In the genomic region with DNA sequence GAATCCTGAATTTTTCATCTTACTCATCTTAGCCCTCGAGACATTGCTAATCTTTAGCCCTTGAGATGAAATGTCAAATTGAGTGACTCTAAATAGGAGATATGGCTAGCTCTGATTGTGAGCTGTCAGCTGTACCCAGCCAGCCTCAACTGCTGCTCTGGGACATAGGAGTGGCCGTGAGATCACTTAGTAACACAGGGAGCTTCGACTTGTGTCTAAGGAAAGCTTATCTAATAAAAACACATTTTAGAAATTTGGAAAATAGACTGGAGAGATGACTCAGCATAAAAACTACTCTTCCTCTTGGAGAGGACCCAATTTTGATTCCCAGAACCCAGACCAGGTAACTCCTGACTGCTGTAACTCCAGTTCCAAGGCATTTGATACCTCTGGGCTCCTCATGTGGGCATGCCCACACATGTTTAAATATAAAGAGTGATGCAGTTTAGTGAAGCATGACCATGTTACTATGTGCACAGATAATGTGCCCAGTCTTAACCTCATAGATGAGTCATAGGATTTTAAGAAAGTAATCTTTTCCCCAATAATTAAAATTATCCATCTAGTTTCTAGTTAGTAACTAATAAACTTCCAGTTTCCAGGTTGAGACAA, we compare ENCODE assay signal across 15 mouse cellular contexts.
DNase-seq lines count a peak whose midpoint lies in the region; ATAC-seq and TF ChIP-seq lines count a peak whose summit lies in the region.
"Had no signal": no experiment of that assay in that cellular context is flagged by ENCODE, and none has a peak within 500 bp of the region (broad histone marks: within the 10 kb centered on the region; RNA-seq: fewer than 3 reads in every experiment).

No protein-coding gene starts in this region.

- in situ Hi-C loops in CH12.LX (cut with MboI; ENCODE audit: low pct_ligation_motif_present, low pct_unique_long_range_greater_than_20kb, low sequenced_read_pairs) = no loop called here

- dilution Hi-C loops in CH12.LX (cut with MboI; ENCODE audit: extremely low pct_ligation_motif_present, extremely low pct_unique_long_range_greater_than_20kb, low sequenced_read_pairs) = no loop called here

- no peak overlapping the region for H3K9ac ChIP-seq in heart, embryonic 12.5 days
- no peak overlapping the region for H3K9ac ChIP-seq in CH12.LX (ENCODE audit: insufficient read depth, low read depth)
- no peak overlapping the region for H3K9ac ChIP-seq in liver, postnatal 0 days (replicated peaks)
- H3K9ac ChIP-seq: embryonic facial prominence, embryonic 13.5 days had no signal

- no peak for TF ChIP-seq POLR2A in CH12.LX (IDR thresholded peaks at IDR 0.05; ENCODE audit: low read depth, low read length)
- no peak for TF ChIP-seq POLR2A in embryonic fibroblast, embryonic 13.5 days (IDR thresholded peaks at IDR 0.05; ENCODE audit: low read depth, low read length)

- no peak for TF ChIP-seq CTCF in CH12.LX (conservative IDR thresholded peaks at IDR 0.05 in 1 of 2, IDR thresholded peaks at IDR 0.05 in 1 of 2; ENCODE audit: low read depth in 2 of 2, low read length in 2 of 2)
- TF ChIP-seq CTCF in embryonic fibroblast, embryonic 13.5 days (IDR thresholded peaks at IDR 0.05; ENCODE audit: borderline replicate concordance, insufficient read depth, low read length) = no peak
- TF ChIP-seq CTCF in liver, postnatal 0 days (IDR thresholded peaks at IDR 0.05; ENCODE audit: low read depth) = no peak
- no peak for TF ChIP-seq CTCF in layer of hippocampus, adult 2 months (conservative IDR thresholded peaks at IDR 0.05)

- no peak for TF ChIP-seq EP300 in CH12.LX (IDR thresholded peaks at IDR 0.05; ENCODE audit: low read length)
- peak; percentile 96 for TF ChIP-seq EP300 in liver, postnatal 0 days (IDR thresholded peaks at IDR 0.05; ENCODE audit: low read depth)

- TF ChIP-seq RAD21 in CH12.LX (IDR thresholded peaks at IDR 0.05; ENCODE audit: low read depth, low read length) = no peak

- no peak overlapping the region for H3K4me3 ChIP-seq in heart, embryonic 12.5 days
- H3K4me3 ChIP-seq in CH12.LX (replicated peaks in 1 of 3; ENCODE audit: low read depth in 2 of 3, low read length in 2 of 3, poor library complexity in 1 of 3) = no peak overlapping the region
- H3K4me3 ChIP-seq in embryonic fibroblast, embryonic 13.5 days (ENCODE audit: insufficient read depth, low read length) = no peak overlapping the region
- no peak overlapping the region for H3K4me3 ChIP-seq in liver, postnatal 0 days (ENCODE audit: low read depth, low read length)
- H3K4me3 ChIP-seq in layer of hippocampus, adult 2 months = no peak overlapping the region
- H3K4me3 ChIP-seq: embryonic facial prominence, embryonic 13.5 days had no signal

- WGBS in heart, embryonic 12.5 days = 46% methylated on average over 3 of the region's 3 CpGs
- WGBS in liver, postnatal 0 days (ENCODE audit: insufficient replicate concordance) = 51% methylated on average over 3 of the region's 3 CpGs

- H3K4me1 ChIP-seq in heart, embryonic 12.5 days (replicated peaks) = peaks cover 12% of the 10 kb centered on the region
- H3K4me1 ChIP-seq in CH12.LX (ENCODE audit: control insufficient read depth in 1 of 2, insufficient read depth in 2 of 2) = peaks cover 0 to 12% of the 10 kb centered on the region in 2 experiments; a peak in 2 of 4 replicates
- peaks cover 4% of the 10 kb centered on the region; the same call in 1 of the 2 replicates for H3K4me1 ChIP-seq in embryonic fibroblast, embryonic 13.5 days (ENCODE audit: control insufficient read depth, insufficient read depth, low read length)
- peaks cover 15% of the 10 kb centered on the region for H3K4me1 ChIP-seq in liver, postnatal 0 days (ENCODE audit: insufficient read depth)
- H3K4me1 ChIP-seq: embryonic facial prominence, embryonic 13.5 days had no signal

- H3K4me2 ChIP-seq in heart, embryonic 12.5 days = no peak overlapping the region
- no peak overlapping the region for H3K4me2 ChIP-seq in CH12.LX (ENCODE audit: insufficient read depth, low read depth, poor library complexity, severe bottlenecking)
- H3K4me2 ChIP-seq in liver, postnatal 0 days (ENCODE audit: low read depth, low read length) = no peak overlapping the region
- H3K4me2 ChIP-seq: embryonic facial prominence, embryonic 13.5 days had no signal

- peak; percentile 71 for ATAC-seq in heart, embryonic 12.5 days (ENCODE audit: insufficient number of reproducible peaks, low FRiP score)
- peak; percentile 98 for ATAC-seq in liver, postnatal 0 days
- ATAC-seq: forebrain, embryonic 14.5 days had no signal

- H3K27ac ChIP-seq in heart, embryonic 12.5 days (ENCODE audit: poor library complexity, severe bottlenecking) = no peak overlapping the region
- no peak overlapping the region for H3K27ac ChIP-seq in CH12.LX (ENCODE audit: insufficient read depth, low read depth)
- peak overlapping the region; percentile 4; the same call in 1 of the 2 replicates for H3K27ac ChIP-seq in embryonic fibroblast, embryonic 13.5 days (ENCODE audit: insufficient read depth, low read length)
- H3K27ac ChIP-seq in liver, postnatal 0 days (ENCODE audit: low read depth) = peak overlapping the region; percentile 86; the same call in 1 of the 2 replicates
- H3K27ac ChIP-seq in layer of hippocampus, adult 2 months = no peak overlapping the region
- H3K27ac ChIP-seq: embryonic facial prominence, embryonic 13.5 days had no signal

- H3K79me2 ChIP-seq in CH12.LX (replicated peaks; ENCODE audit: control insufficient read depth, extremely low read depth, insufficient read depth, poor library complexity, severe bottlenecking) = no peaks in the 10 kb centered on the region

- no peaks in the 10 kb centered on the region for H3K9me3 ChIP-seq in heart, embryonic 12.5 days (replicated peaks)
- H3K9me3 ChIP-seq in CH12.LX (replicated peaks; ENCODE audit: low read length) = no peaks in the 10 kb centered on the region
- H3K9me3 ChIP-seq in liver, postnatal 0 days (ENCODE audit: low read length) = no peaks in the 10 kb centered on the region
- H3K9me3 ChIP-seq: embryonic facial prominence, embryonic 13.5 days; megakaryocyte, embryonic 14.5 days had no signal

- H3K27me3 ChIP-seq in heart, embryonic 12.5 days (replicated peaks) = no peaks in the 10 kb centered on the region
- no peaks in the 10 kb centered on the region for H3K27me3 ChIP-seq in CH12.LX (replicated peaks)
- no peaks in the 10 kb centered on the region for H3K27me3 ChIP-seq in liver, postnatal 0 days (ENCODE audit: insufficient read depth, low read length)
- H3K27me3 ChIP-seq: embryonic facial prominence, embryonic 13.5 days; megakaryocyte, embryonic 14.5 days had no signal

- no peak for DNase-seq in heart, adult 9 months (ENCODE audit: low spot score in 2 of 2)
- no peak for DNase-seq in CH12.LX (ENCODE audit: extremely low read depth)
- peak; percentile 29 for DNase-seq in liver, postnatal 0 days
- no peak for DNase-seq in layer of hippocampus, adult 2 months (ENCODE audit: low spot score in 2 of 2)
- no peak for DNase-seq in cerebellum, postnatal 25 days
- DNase-seq in embryo, embryonic 11 days = no peak
- DNase-seq: cerebellum, postnatal 10 days; heart, adult 18-20 months; lung, adult 18-20 months; thymus, postnatal 25 days had no signal

- peaks cover 38% of the 10 kb centered on the region for H3K36me3 ChIP-seq in heart, embryonic 12.5 days
- peaks cover 28 to 29% of the 10 kb centered on the region in 2 experiments for H3K36me3 ChIP-seq in CH12.LX (replicated peaks in 1 of 2; ENCODE audit: control insufficient read depth in 1 of 2, insufficient read depth in 1 of 2, low read length in 1 of 2)
- H3K36me3 ChIP-seq in liver, postnatal 0 days (replicated peaks; ENCODE audit: insufficient read depth, low read length) = peaks cover 23% of the 10 kb centered on the region
- H3K36me3 ChIP-seq: embryonic facial prominence, embryonic 13.5 days had no signal

TF ChIP-seq in CH12.LX, 34 proteins besides CTCF, POLR2A, EP300 and RAD21:
- TF ChIP-seq KAT2A (IDR thresholded peaks at IDR 0.05; ENCODE audit: insufficient replicate concordance, low read length) (no peak), TBP (conservative IDR thresholded peaks at IDR 0.05; ENCODE audit: low read depth, low read length) (no peak), GABPA (IDR thresholded peaks at IDR 0.05; ENCODE audit: insufficient replicate concordance, low read depth, low read length) (no peak), MAFK (IDR thresholded peaks at IDR 0.05; ENCODE audit: insufficient replicate concordance, low read length) (0 out of 2 replicates have a peak, but pooled peaks have one; percentile 37)

Comparison
In these comparisons a context has a peak if more than half of its experiments do, and no peak if none do; other contexts are left out.
1. H3K27ac ChIP-seq: peak in embryonic fibroblast, embryonic 13.5 days (single experiment) and liver, postnatal 0 days (single experiment); none in heart, embryonic 12.5 days (single experiment), CH12.LX (single experiment) and layer of hippocampus, adult 2 months (single experiment).